Mouse (Mus musculus) adrenal gland, postnatal 14 days (tissue): ENCODE results near the gene Umad1. TPM values are rescaled to one million over a fixed set of nuclear protein-coding genes. Genes with fewer than 3 reads are reported as not detected.

ENCODE experiments used
- DNase-seq: peaks from one replicate; pipeline ENCODE4 v3.0.0; 2021; ENCODE audit warnings: mixed read lengths
- long read RNA-seq, 2 experiments: library from polyadenylated mRNA; stranded (forward); transcript quantifications; one replicate each; pipeline ENCODE4 v2.0.0; 2021
- total RNA-seq: library from RNA; stranded (reverse); gene quantifications from 2 replicates; pipeline ENCODE4 v1.2.3, GENCODE M21; 2021

Gene Umad1
- total RNA-seq, result 11.1 and 14.5 TPM in 2 replicates
- long read RNA-seq, experiment 1, transcript Umad1-204 (4 exons, 2,025 nt), result major isoform, 11 of 13 reads
- long read RNA-seq, experiment 1, partial matches to known transcripts, result 0 of 13 reads
- long read RNA-seq, experiment 1, other reads (novel, unspliced or antisense), result 1 of 13 reads
- long read RNA-seq, experiment 2, transcript Umad1-204 (4 exons, 2,025 nt), result major isoform, 7 of 7 reads
- long read RNA-seq, experiment 2, partial matches to known transcripts, result 0 of 7 reads
- long read RNA-seq, experiment 2, other reads (novel, unspliced or antisense), result 0 of 7 reads

- peak; percentile 98 for DNase-seq
Observed at GRCm38 (mm10) chr6:8259004-8259666, at the start of gene Umad1, which contains the start of the genes Rpa3 and Gm45062. Gene Umad1, plus strand, starts transcription at chr6:8259288. Gene Rpa3, minus strand, starts transcription at chr6:8259173. Gene Gm45062, plus strand, starts transcription at chr6:8259450.

- DNase-seq, result no peak
Observed at GRCm38 (mm10) chr6:8209866-8210186, 49.3 kb upstream of the Umad1 start.

- no peak for DNase-seq
Observed at GRCm38 (mm10) chr6:8210661-8211060, 48.4 kb upstream of the Umad1 start.

- no peak for DNase-seq
Observed at GRCm38 (mm10) chr6:8227035-8227434, 32.1 kb upstream of the Umad1 start.

- DNase-seq, result no peak
Observed at GRCm38 (mm10) chr6:8228596-8228995, 30.5 kb upstream of the Umad1 start.

- DNase-seq, result no peak
Observed at GRCm38 (mm10) chr6:8258316-8258715, 772 bp upstream of the Umad1 start.

GRCm38 (mm10) chr6:8259667-8260044 lies 568 bp downstream of the Umad1 start:
- no peak for DNase-seq

GRCm38 (mm10) chr6:8271047-8271446 lies 12.0 kb downstream of the Umad1 start:
- no peak for DNase-seq

- peak; percentile 76 for DNase-seq
Observed at GRCm38 (mm10) chr6:8274387-8275054, 15.4 kb downstream of the Umad1 start.

- peak; percentile 72 for DNase-seq
Observed at GRCm38 (mm10) chr6:8275098-8275497, 16.0 kb downstream of the Umad1 start.

- no peak for DNase-seq
Observed at GRCm38 (mm10) chr6:8276431-8276830, 17.3 kb downstream of the Umad1 start.

- peak; percentile 17 for DNase-seq
Observed at GRCm38 (mm10) chr6:8278426-8279002, 19.4 kb downstream of the Umad1 start.

- DNase-seq, result no peak
Observed at GRCm38 (mm10) chr6:8283255-8283654, 24.2 kb downstream of the Umad1 start.

GRCm38 (mm10) chr6:8285401-8285960 lies 26.4 kb downstream of the Umad1 start:
- DNase-seq, result no peak

- no peak for DNase-seq
Observed at GRCm38 (mm10) chr6:8286146-8286545, 27.1 kb downstream of the Umad1 start.

GRCm38 (mm10) chr6:8288755-8289580 lies 29.9 kb downstream of the Umad1 start:
- no peak for DNase-seq

- no peak for DNase-seq
Observed at GRCm38 (mm10) chr6:8294048-8294784, 35.1 kb downstream of the Umad1 start.

- no peak for DNase-seq
Observed at GRCm38 (mm10) chr6:8299066-8299863, 40.2 kb downstream of the Umad1 start.

- no peak for DNase-seq
Observed at GRCm38 (mm10) chr6:8307878-8308775, 49.0 kb downstream of the Umad1 start.
